Mouse (Mus musculus) MEL (cell line): ENCODE measurements around the gene Nt5c2. TPM values are rescaled to one million over a fixed set of nuclear protein-coding genes. Genes with fewer than 3 reads are reported as not detected.

Source experiments
- DNase-seq: peaks from one replicate; pipeline ENCODE4 v3.0.0; 2011; ENCODE audit warnings: low read depth, low spot score
- H3K27ac ChIP-seq: 2 replicates; pipeline ENCODE4 v1.5.1; 2012; ENCODE audit warnings: low read depth, mild to moderate bottlenecking, control low read depth, low read length, moderate library complexity; ENCODE audit not compliant: control insufficient read depth
- H3K27me3 ChIP-seq, 2 experiments: fragments of 150-350 bp in 1 of 2; sonication (generic) in 1 of 2; 2 replicates each; pipeline ENCODE4 v1.6.1; 2012; ENCODE audit warnings: low read length in 2 of 2, mild to moderate bottlenecking in 2 of 2, improper control_type of control experiment in 1 of 2, moderate library complexity in 1 of 2; ENCODE audit not compliant: insufficient read depth in 2 of 2, control insufficient read depth in 1 of 2
- H3K36me3 ChIP-seq, 2 experiments: 2 replicates each; pipeline ENCODE4 v1.6.1; 2012 to 2014; ENCODE audit warnings: low read length in 2 of 2, improper control_type of control experiment in 1 of 2, inconsistent platforms in 1 of 2, mild to moderate bottlenecking in 1 of 2; ENCODE audit not compliant: insufficient read depth in 2 of 2, control insufficient read depth in 1 of 2
- H3K4me1 ChIP-seq, 2 experiments: fragments of 150-350 bp in 1 of 2; sonication (generic) in 1 of 2; 2 replicates each; pipeline ENCODE4 v1.6.1; 2012; ENCODE audit warnings: low read length in 2 of 2, improper control_type of control experiment in 1 of 2, mild to moderate bottlenecking in 1 of 2; ENCODE audit not compliant: insufficient read depth in 2 of 2, control insufficient read depth in 1 of 2
- H3K4me3 ChIP-seq, 2 experiments: fragments of 150-350 bp in 1 of 2; sonication (generic) in 1 of 2; 2 replicates each; pipeline ENCODE4 v1.5.1; 2012; ENCODE audit warnings: low read depth in 2 of 2, low read length in 2 of 2, mild to moderate bottlenecking in 2 of 2, moderate library complexity in 2 of 2, control low read depth in 1 of 2, improper control_type of control experiment in 1 of 2; ENCODE audit not compliant: control insufficient read depth in 1 of 2, insufficient read depth in 1 of 2
- H3K79me2 ChIP-seq: 2 replicates; pipeline ENCODE4 v1.6.1; 2012; ENCODE audit warnings: mild to moderate bottlenecking, low read length, moderate library complexity; ENCODE audit not compliant: control insufficient read depth, poor library complexity, insufficient read depth
- H3K9ac ChIP-seq: 2 replicates; pipeline ENCODE4 v1.6.1; 2012; ENCODE audit warnings: low read depth, mild to moderate bottlenecking, control low read depth, low read length, moderate library complexity; ENCODE audit not compliant: control insufficient read depth, poor library complexity, severe bottlenecking
- H3K9me3 ChIP-seq: fragments of 150-350 bp; sonication (generic); replicated peaks from 2 replicates; pipeline ENCODE4 v1.6.1; 2012; ENCODE audit warnings: mild to moderate bottlenecking, low read length, improper control_type of control experiment, moderate library complexity; ENCODE audit not compliant: insufficient read depth
- CTCF ChIP-seq, 3 experiments: IDR thresholded peaks in 2 of 3; conservative IDR thresholded peaks in 1 of 3; 2 replicates each; pipeline ENCODE4 v1.5.1; 2011 to 2012; ENCODE audit warnings: low read length in 3 of 3, low read depth in 2 of 3, mild to moderate bottlenecking in 2 of 3, improper control_type of control experiment in 1 of 3, inconsistent platforms in 1 of 3, mixed read lengths in 1 of 3, moderate library complexity in 1 of 3; ENCODE audit not compliant: control insufficient read depth in 1 of 3, insufficient read depth in 1 of 3, poor library complexity in 1 of 3, severe bottlenecking in 1 of 3
- GATA1 ChIP-seq: IDR thresholded peaks from 2 replicates; pipeline ENCODE4 v1.6.1; 2011; ENCODE audit warnings: low read depth, low read length, improper control_type of control experiment
- HCFC1 ChIP-seq: IDR thresholded peaks from 2 replicates; pipeline ENCODE4 v1.6.1; 2012; ENCODE audit warnings: low read depth, mild to moderate bottlenecking, inconsistent platforms, low read length, improper control_type of control experiment, moderate library complexity
- KAT2A ChIP-seq: conservative IDR thresholded peaks from 2 replicates; pipeline ENCODE4 v1.6.1; 2012; ENCODE audit warnings: low read depth, low read length, improper control_type of control experiment, inconsistent platforms
- MAZ ChIP-seq: IDR thresholded peaks from 2 replicates; pipeline ENCODE4 v1.6.1; 2012; ENCODE audit warnings: low read depth, mild to moderate bottlenecking, inconsistent platforms, low read length, improper control_type of control experiment
- MEF2A ChIP-seq: IDR thresholded peaks from 2 replicates; pipeline ENCODE4 v1.6.1; 2014; ENCODE audit warnings: low read depth, mild to moderate bottlenecking, inconsistent platforms, low read length, improper control_type of control experiment; ENCODE audit not compliant: poor library complexity, insufficient replicate concordance, severe bottlenecking; ENCODE audit errors: extremely low read depth
- MYC ChIP-seq: IDR thresholded peaks from 2 replicates; pipeline ENCODE4 v1.6.1; 2011; ENCODE audit warnings: low read depth, mild to moderate bottlenecking, low read length, improper control_type of control experiment, moderate library complexity
- NELFE ChIP-seq: IDR thresholded peaks from 2 replicates; pipeline ENCODE4 v1.6.1; 2011; ENCODE audit warnings: low read depth, low read length, improper control_type of control experiment
- RAD21 ChIP-seq: IDR thresholded peaks from 2 replicates; pipeline ENCODE4 v1.6.1; 2011; ENCODE audit warnings: mild to moderate bottlenecking, low read depth, low read length, improper control_type of control experiment
- SIN3A ChIP-seq: IDR thresholded peaks from 2 replicates; pipeline ENCODE4 v1.6.1; 2012; ENCODE audit warnings: low read length, improper control_type of control experiment, inconsistent platforms
- SMC3 ChIP-seq: IDR thresholded peaks from 2 replicates; pipeline ENCODE4 v1.6.1; 2011; ENCODE audit warnings: low read depth, low read length, improper control_type of control experiment
- TAL1 ChIP-seq: IDR thresholded peaks from 2 replicates; pipeline ENCODE4 v1.6.1; 2012; ENCODE audit warnings: mild to moderate bottlenecking, inconsistent platforms, low read length, moderate library complexity, mixed read lengths
- TCF12 ChIP-seq: IDR thresholded peaks from 2 replicates; pipeline ENCODE4 v1.6.1; 2014; ENCODE audit warnings: low read depth, mild to moderate bottlenecking, inconsistent platforms, low read length, improper control_type of control experiment, moderate library complexity
- ZC3H11A ChIP-seq: IDR thresholded peaks from 2 replicates; pipeline ENCODE4 v1.6.1; 2012; ENCODE audit warnings: low read depth, mild to moderate bottlenecking, inconsistent platforms, low read length, improper control_type of control experiment
- ZNF384 ChIP-seq: IDR thresholded peaks from 2 replicates; pipeline ENCODE4 v1.6.1; 2012; ENCODE audit warnings: low read depth, mild to moderate bottlenecking, inconsistent platforms, low read length, improper control_type of control experiment
- polyA plus RNA-seq, 2 experiments: library from polyadenylated mRNA; stranded (reverse) in 1 of 2; unstranded in 1 of 2; fragments of >175 nt in 1 of 2; fragments of >200 nt in 1 of 2; gene quantifications; 2 replicates each; pipeline versions ENCODE4 v1.2.1 to v1.2.4; 2012; ENCODE audit warnings: low replicate concordance in 2 of 2, low read depth in 1 of 2; ENCODE audit not compliant: insufficient read length in 2 of 2, insufficient read depth in 1 of 2, missing spikeins in 1 of 2
- total RNA-seq: library from RNA; depleted of rRNA; stranded (reverse); fragments of 300-350 nt; gene quantifications from 2 replicates; pipeline ENCODE4 v1.2.3, GENCODE M21; 2012

Gene Nt5c2
- total and polyA plus RNA-seq, 3 experiments: 64.6 to 455 (median 147) TPM

DNA sequence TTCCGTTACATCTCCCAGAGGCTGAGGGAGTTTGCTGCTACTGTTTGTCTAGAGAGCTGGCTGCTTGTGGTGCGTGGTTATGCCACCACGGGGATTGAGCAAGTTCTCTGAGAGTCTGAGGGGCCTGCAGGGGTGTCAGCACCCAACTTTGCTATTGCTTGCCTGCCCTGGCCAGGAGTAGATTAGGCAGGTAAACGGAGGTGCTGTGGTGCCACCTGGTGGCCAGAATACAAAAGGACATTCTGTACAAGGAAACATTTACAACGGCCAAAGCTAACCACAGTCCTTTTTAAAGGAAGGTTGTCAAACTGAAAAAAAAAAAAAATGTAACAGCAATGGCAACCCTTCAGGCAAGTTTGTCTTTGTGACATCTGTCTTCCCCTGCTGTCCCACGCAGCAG lies 145.4 kb downstream of the Nt5c2 start:
- peak; percentile 100 for TF ChIP-seq ZC3H11A
- peak; percentile 100 for TF ChIP-seq SMC3
- TF ChIP-seq MEF2A: no peak
- TF ChIP-seq RAD21: peak; percentile 99
- TF ChIP-seq GATA1: peak; percentile 15; the same call in 1 of the 2 replicates
- peak; percentile 87 for TF ChIP-seq ZNF384
- TF ChIP-seq TAL1: no peak
- 0 out of 2 replicates have a peak, but pooled peaks have one; percentile 36 for TF ChIP-seq HCFC1
- 0 out of 2 replicates have a peak, but pooled peaks have one; percentile 61 for TF ChIP-seq MAZ
- no peak for TF ChIP-seq TCF12
- peak; percentile 91 for TF ChIP-seq SIN3A
- TF ChIP-seq CTCF (IDR thresholded peaks at IDR 0.05 in 2 of 3, conservative IDR thresholded peaks at IDR 0.05 in 1 of 3; ENCODE audit: control insufficient read depth in 1 of 3, insufficient read depth in 1 of 3, low read depth in 2 of 3, low read length in 3 of 3, poor library complexity in 1 of 3, severe bottlenecking in 1 of 3): peak; percentile 88 to 99 (median 97)
- TF ChIP-seq KAT2A: no peak
- Histone ChIP-seq H3K36me3 (peaks cover 0 to 15% of the 10 kb centered on the region in 2 experiments; a peak in 2 of 4 replicates), H3K9me3 (no peaks in the 10 kb centered on the region), H3K4me3 (no peak overlapping the region), H3K79me2 (no peaks in the 10 kb centered on the region), H3K9ac (no peak overlapping the region), H3K27me3 (no peaks in the 10 kb centered on the region), H3K27ac (no peak overlapping the region), H3K4me1 (peaks cover 11 to 16% of the 10 kb centered on the region in 2 experiments)
- peak; percentile 91 for DNase-seq

- H3K27me3 ChIP-seq: no peaks in the 10 kb centered on the region
- H3K9me3 ChIP-seq: no peaks in the 10 kb centered on the region
- no peak for DNase-seq
- H3K36me3 ChIP-seq: peaks cover 0 to 17% of the 10 kb centered on the region in 2 experiments; a peak in 2 of 4 replicates
- H3K27ac ChIP-seq: no peak overlapping the region
- peaks cover 11 to 18% of the 10 kb centered on the region in 2 experiments for H3K4me1 ChIP-seq
- TF ChIP-seq MYC: no peak
- H3K79me2 ChIP-seq: no peaks in the 10 kb centered on the region
- H3K9ac ChIP-seq: no peak overlapping the region
- no peak overlapping the region for H3K4me3 ChIP-seq
These were observed 145.9 kb downstream of the Nt5c2 start for GRCm38 (mm10) chr19:46869049-46869448.

DNA sequence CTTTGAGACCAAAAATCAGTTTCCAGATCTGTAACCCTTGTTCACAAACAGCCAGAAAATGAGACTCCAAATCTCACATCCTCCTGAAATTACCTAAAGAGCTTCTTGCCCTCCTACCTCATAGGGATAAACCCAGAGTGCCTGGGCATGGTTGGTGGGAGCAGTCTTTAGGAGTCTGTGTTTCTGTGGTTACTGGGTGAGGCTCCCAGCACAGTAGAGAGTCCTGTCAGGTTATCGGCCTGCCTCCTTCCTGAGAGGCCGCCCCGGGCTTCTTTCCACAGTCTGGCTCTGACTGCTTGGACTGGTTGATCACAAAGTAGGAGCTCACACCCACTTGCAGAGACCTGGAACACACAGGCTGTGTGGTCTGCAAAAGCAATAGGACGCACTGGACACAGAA lies 149.6 kb downstream of the Nt5c2 start:
- H3K9ac ChIP-seq: peak overlapping the region; percentile 4; the same call in 1 of the 2 replicates
- no peaks in the 10 kb centered on the region for H3K27me3 ChIP-seq
- H3K4me1 ChIP-seq: peaks cover 20 to 37% of the 10 kb centered on the region in 2 experiments
- H3K4me3 ChIP-seq: peak overlapping the region; percentile 7 to 15; a peak in 2 of 4 replicates
- H3K27ac ChIP-seq: peak overlapping the region; percentile 64
- TF ChIP-seq NELFE: peak; percentile 13; the same call in 1 of the 2 replicates
- no peak for TF ChIP-seq MYC
- TF ChIP-seq, all 39 proteins: peak for 1
- Histone ChIP-seq H3K9me3 (no peaks in the 10 kb centered on the region), H3K79me2 (no peaks in the 10 kb centered on the region), H3K36me3 (peaks cover 0 to 36% of the 10 kb centered on the region in 2 experiments; a peak in 2 of 4 replicates)
- DNase-seq: peak; percentile 64
